Mouse (Mus musculus) kidney, embryonic 14.5 days (tissue): ENCODE measurements at regions not wholly inside any gene's neighbourhood (a gene's known extent, or its start where the extent isn't known, plus 50 kb on each side); places are given as distances from the start of the nearest gene placed in this dataset.

Source experiments
- ATAC-seq: fragments of 200-750 bp; cut with Nextera tagmentation; 2 replicates; pipeline ENCODE4 v1.8.0; 2017; ENCODE audit warnings: moderate number of reproducible peaks, mild to moderate bottlenecking, moderate TSS enrichment, moderate library complexity; ENCODE audit not compliant: low FRiP score, low TSS enrichment
- H3K27ac ChIP-seq: fragments of 300-500 bp; sonication (generic); 2 replicates; pipeline ENCODE4 v1.5.1; 2014; ENCODE audit warnings: low read depth, mild to moderate bottlenecking, low read length, moderate library complexity, mixed read lengths
- H3K27me3 ChIP-seq: fragments of 300-500 bp; sonication (generic); 2 replicates; pipeline ENCODE4 v1.6.1; 2014; ENCODE audit warnings: mild to moderate bottlenecking, low read length; ENCODE audit not compliant: control insufficient read depth, insufficient read depth
- H3K36me3 ChIP-seq: fragments of 300-500 bp; sonication (generic); 2 replicates; pipeline ENCODE4 v1.6.1; 2014; ENCODE audit warnings: low read length, mixed read lengths; ENCODE audit not compliant: control insufficient read depth, insufficient read depth
- H3K4me1 ChIP-seq: fragments of 300-500 bp; sonication (generic); 2 replicates; pipeline ENCODE4 v1.6.1; 2014; ENCODE audit warnings: low read length, mixed read lengths; ENCODE audit not compliant: control insufficient read depth, insufficient read depth
- H3K4me2 ChIP-seq: fragments of 300-500 bp; sonication (generic); replicated peaks from 2 replicates; pipeline ENCODE4 v1.6.1; 2014; ENCODE audit warnings: low read depth, mild to moderate bottlenecking, low read length
- H3K4me3 ChIP-seq: fragments of 300-500 bp; sonication (generic); 2 replicates; pipeline ENCODE4 v1.5.1; 2014; ENCODE audit warnings: mild to moderate bottlenecking, low read length
- H3K9ac ChIP-seq: fragments of 300-500 bp; sonication (generic); 2 replicates; pipeline ENCODE4 v1.6.1; 2014; ENCODE audit warnings: low read depth, mild to moderate bottlenecking, low read length, moderate library complexity
- H3K9me3 ChIP-seq: fragments of 300-500 bp; sonication (generic); 2 replicates; pipeline ENCODE4 v1.6.1; 2016; ENCODE audit warnings: low read length; ENCODE audit not compliant: control insufficient read depth
- WGBS: fragments of 180-500 bp; shearing (Covaris S2); extraction: QIAGEN DNeasy Blood & Tissue Kit; methylation state at CpG from one replicate; pipeline ENCODE4 v1.1.7; 2014; 5-methylcytosine and 5-hydroxymethylcytosine counted together

DNA sequence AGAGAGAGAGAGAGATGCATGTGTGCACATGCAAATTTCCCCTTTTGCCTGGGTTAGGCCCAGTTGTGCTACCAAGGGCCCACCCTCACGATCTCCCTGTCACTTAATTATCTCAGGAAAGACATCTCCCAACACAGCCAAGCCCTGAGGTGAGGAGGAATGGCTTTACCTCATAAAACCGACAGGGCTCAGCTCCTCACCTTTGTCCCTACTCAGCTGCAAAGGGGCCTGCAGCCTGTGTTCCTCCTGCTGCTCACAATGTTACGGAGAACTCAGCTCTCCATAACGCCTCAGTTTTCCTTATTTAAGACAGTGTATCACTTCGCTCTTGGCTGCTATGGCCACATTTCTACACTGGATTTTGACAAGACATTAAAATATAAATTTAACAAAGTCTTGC is 133.8 kb upstream of the Lrig3 start:
- no peak overlapping the region for H3K4me2 ChIP-seq
- H3K27me3 ChIP-seq, result no peaks in the 10 kb centered on the region
- H3K4me1 ChIP-seq, result no peaks in the 10 kb centered on the region
- no peak overlapping the region for H3K4me3 ChIP-seq
- no peaks in the 10 kb centered on the region; the same call in 1 of the 2 replicates for H3K9me3 ChIP-seq
- WGBS, result 43% methylated on average over 5 of the region's 5 CpGs
- ATAC-seq, result no peak
- no peak overlapping the region for H3K27ac ChIP-seq
- no peak overlapping the region for H3K9ac ChIP-seq
- H3K36me3 ChIP-seq, result no peaks in the 10 kb centered on the region

DNA sequence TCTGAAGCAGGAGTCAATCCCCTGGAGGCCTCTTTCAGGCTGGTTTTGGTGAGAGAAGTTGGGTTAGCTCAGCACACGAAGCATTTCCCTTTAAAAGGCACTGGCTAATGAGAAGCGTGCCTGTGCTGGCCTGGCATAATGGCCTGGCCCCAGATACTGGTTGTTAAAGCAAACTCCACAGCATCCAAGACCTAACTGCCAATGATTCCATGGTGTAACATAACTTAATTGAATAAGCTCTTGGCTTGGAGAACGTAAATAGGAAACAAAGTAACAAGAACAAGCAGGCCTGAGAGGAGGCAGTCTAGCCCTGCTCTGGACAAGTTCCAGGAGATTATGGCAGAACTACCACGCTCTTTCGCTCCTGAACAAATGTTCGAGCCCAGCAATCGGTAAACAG is 133.2 kb upstream of the Lrig3 start:
- H3K4me2 ChIP-seq, result no peak overlapping the region
- H3K27ac ChIP-seq, result no peak overlapping the region
- WGBS, result 80% methylated on average over 7 of the region's 7 CpGs
- no peak for ATAC-seq
- H3K36me3 ChIP-seq, result no peaks in the 10 kb centered on the region
- H3K27me3 ChIP-seq, result no peaks in the 10 kb centered on the region
- no peak overlapping the region for H3K9ac ChIP-seq
- H3K9me3 ChIP-seq, result no peaks in the 10 kb centered on the region; the same call in 1 of the 2 replicates
- H3K4me3 ChIP-seq, result no peak overlapping the region
- no peaks in the 10 kb centered on the region for H3K4me1 ChIP-seq

DNA sequence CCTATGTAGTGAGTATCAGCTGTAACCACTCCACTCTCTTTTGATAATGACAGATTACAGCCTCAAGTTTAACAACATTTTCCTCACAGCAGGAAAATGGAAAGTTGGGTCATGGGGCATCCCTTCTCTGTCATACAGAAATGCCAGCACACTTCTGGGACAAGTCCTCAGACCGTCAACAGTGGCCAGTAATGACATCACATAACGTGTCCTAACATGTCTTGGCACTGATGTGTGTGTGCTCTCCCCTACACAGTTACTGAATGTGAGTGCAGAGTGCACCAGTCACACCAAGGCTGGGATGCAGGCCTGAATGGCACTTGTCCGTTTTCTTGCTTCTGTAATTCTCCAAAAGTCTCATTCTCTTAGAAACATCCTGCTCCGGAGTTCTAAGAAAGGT is 132.0 kb upstream of the Lrig3 start:
- H3K9me3 ChIP-seq, result no peaks in the 10 kb centered on the region
- no peaks in the 10 kb centered on the region for H3K27me3 ChIP-seq
- no peaks in the 10 kb centered on the region for H3K36me3 ChIP-seq
- no peak overlapping the region for H3K4me2 ChIP-seq
- no peak for ATAC-seq
- H3K27ac ChIP-seq, result no peak overlapping the region
- no peaks in the 10 kb centered on the region for H3K4me1 ChIP-seq
- no peak overlapping the region for H3K9ac ChIP-seq
- 80% methylated on average over 4 of the region's 4 CpGs for WGBS
- H3K4me3 ChIP-seq, result no peak overlapping the region

DNA sequence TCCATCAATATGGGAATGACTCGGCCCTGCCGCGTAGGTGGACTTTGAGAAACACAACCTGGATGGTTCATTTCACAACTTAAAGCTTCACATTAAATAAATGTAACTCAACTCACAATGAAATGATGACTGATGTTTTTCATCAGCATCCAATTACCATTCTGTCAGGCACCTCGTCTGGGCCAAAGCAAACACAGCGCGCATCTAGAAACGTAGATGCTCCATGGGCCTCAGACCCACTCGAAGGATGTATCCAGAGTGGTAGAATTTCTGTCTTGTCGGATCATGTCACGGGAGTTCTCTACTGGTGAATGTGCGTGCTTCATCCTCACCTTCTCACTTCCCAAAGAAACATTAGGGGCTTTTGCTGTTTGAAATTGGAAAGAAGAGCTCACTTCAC is 127.0 kb upstream of the Lrig3 start:
- WGBS, result 50% methylated on average over 11 of the region's 11 CpGs
- H3K27ac ChIP-seq, result no peak overlapping the region
- H3K27me3 ChIP-seq, result no peaks in the 10 kb centered on the region
- H3K9me3 ChIP-seq, result no peaks in the 10 kb centered on the region
- no peak overlapping the region for H3K9ac ChIP-seq
- H3K36me3 ChIP-seq, result no peaks in the 10 kb centered on the region
- ATAC-seq, result no peak
- no peak overlapping the region for H3K4me2 ChIP-seq
- H3K4me1 ChIP-seq, result peaks cover 6% of the 10 kb centered on the region; the same call in 1 of the 2 replicates
- no peak overlapping the region for H3K4me3 ChIP-seq

DNA sequence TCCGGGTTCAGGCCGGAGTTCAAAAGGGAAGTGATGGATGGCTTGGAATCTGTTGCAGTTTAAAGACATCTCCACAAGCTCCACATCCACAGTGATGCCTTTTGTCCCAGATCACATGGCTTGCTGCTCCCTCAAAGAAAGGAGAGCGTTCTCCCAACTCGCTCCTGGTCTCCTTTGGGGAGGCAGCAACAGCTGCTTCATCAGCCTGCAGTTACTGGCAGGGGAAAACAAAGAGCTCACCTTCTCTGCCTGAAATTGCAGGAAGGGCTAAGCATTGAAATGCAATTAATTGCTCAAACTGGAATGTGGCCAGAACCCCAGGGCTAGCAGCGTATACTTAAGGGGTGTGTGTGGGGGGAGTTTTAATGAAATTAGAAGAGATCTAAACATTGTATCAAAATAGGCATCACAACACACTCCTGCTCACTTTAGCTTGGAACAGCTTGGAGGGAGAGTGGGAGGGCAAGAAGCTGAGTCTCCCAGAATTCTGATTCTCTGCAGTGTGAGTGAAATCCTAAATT is 126.3 kb upstream of the Lrig3 start:
- no peaks in the 10 kb centered on the region for H3K9me3 ChIP-seq
- H3K4me2 ChIP-seq, result no peak overlapping the region; the same call in 1 of the 2 replicates
- H3K4me3 ChIP-seq, result no peak overlapping the region
- WGBS, result 10% methylated on average over 5 of the region's 5 CpGs
- H3K36me3 ChIP-seq, result no peaks in the 10 kb centered on the region
- no peak overlapping the region for H3K27ac ChIP-seq
- no peaks in the 10 kb centered on the region for H3K27me3 ChIP-seq
- H3K4me1 ChIP-seq, result peaks cover 6% of the 10 kb centered on the region; the same call in 1 of the 2 replicates
- ATAC-seq, result 0 out of 2 replicates have a peak, but pooled peaks have one; percentile 18
- H3K9ac ChIP-seq, result no peak overlapping the region

- no peak overlapping the region for H3K4me2 ChIP-seq
These were observed 125.6 kb upstream of the Lrig3 start for GRCm38 (mm10) chr10:125840388-125840787.

GRCm38 (mm10) chr10:125844336-125844865 is 121.6 kb upstream of the Lrig3 start:
- WGBS, result 21% methylated on average over 9 of the region's 9 CpGs
- ATAC-seq, result no peak; the same call in 1 of the 2 replicates

More at GRCm38 (mm10) chr10:125840388-125840787, 125.6 kb upstream of the Lrig3 start:
- WGBS, result 97% methylated on average over 1 of the region's 1 CpGs
- Histone ChIP-seq H3K27me3 (no peaks in the 10 kb centered on the region), H3K9me3 (no peaks in the 10 kb centered on the region), H3K27ac (no peak overlapping the region), H3K9ac (no peak overlapping the region), H3K36me3 (no peaks in the 10 kb centered on the region), H3K4me3 (no peak overlapping the region), H3K4me1 (peaks cover 12% of the 10 kb centered on the region; the same call in 1 of the 2 replicates)
- no peak for ATAC-seq

GRCm38 (mm10) chr10:125845014-125845514 is 120.9 kb upstream of the Lrig3 start:
- Histone ChIP-seq H3K4me3 (peak overlapping the region; percentile 18; the same call in 1 of the 2 replicates), H3K9ac (peak overlapping the region; percentile 28; the same call in 1 of the 2 replicates), H3K4me1 (peaks cover 9% of the 10 kb centered on the region; the same call in 1 of the 2 replicates), H3K27ac (peak overlapping the region; percentile 47; the same call in 1 of the 2 replicates), H3K9me3 (no peaks in the 10 kb centered on the region), H3K36me3 (no peaks in the 10 kb centered on the region), H3K27me3 (no peaks in the 10 kb centered on the region), H3K4me2 (peak overlapping the region; percentile 44)
- peak; percentile 75 for ATAC-seq
- WGBS, result 3% methylated on average over 19 of the region's 19 CpGs

More at GRCm38 (mm10) chr10:125844336-125844865, 121.6 kb upstream of the Lrig3 start:
- Histone ChIP-seq H3K9ac (no peak overlapping the region), H3K9me3 (no peaks in the 10 kb centered on the region), H3K27ac (peak overlapping the region; percentile 37; the same call in 1 of the 2 replicates), H3K4me3 (no peak overlapping the region), H3K4me2 (no peak overlapping the region), H3K4me1 (peaks cover 14% of the 10 kb centered on the region; the same call in 1 of the 2 replicates), H3K27me3 (no peaks in the 10 kb centered on the region), H3K36me3 (no peaks in the 10 kb centered on the region)

DNA sequence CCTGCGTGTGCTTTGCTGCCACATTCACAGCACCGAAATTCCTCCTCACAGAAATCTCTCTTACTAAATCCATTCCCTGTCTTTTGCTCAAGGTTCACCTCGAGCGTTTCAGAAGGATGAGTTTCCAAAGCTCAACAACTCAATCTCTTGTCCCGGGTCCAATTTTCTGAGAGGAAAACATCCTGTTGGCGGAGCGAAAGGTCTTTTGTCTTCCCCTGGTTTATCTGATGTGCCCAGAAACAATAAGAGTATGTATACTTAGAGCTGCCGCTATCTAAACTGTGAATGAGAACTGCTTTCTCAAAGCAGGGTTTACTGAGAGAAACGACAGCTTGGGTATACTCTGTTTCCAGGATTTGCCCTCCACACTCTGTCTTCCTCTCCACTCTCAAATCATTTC is 115.6 kb upstream of the Lrig3 start:
- no peaks in the 10 kb centered on the region for H3K36me3 ChIP-seq
- no peak overlapping the region for H3K4me3 ChIP-seq
- no peaks in the 10 kb centered on the region for H3K27me3 ChIP-seq
- no peaks in the 10 kb centered on the region for H3K9me3 ChIP-seq
- WGBS, result 70% methylated on average over 9 of the region's 9 CpGs
- H3K4me1 ChIP-seq, result peaks cover 3% of the 10 kb centered on the region; the same call in 1 of the 2 replicates
- H3K4me2 ChIP-seq, result no peak overlapping the region
- no peak overlapping the region for H3K27ac ChIP-seq
- no peak overlapping the region for H3K9ac ChIP-seq
- no peak for ATAC-seq
